Mouse (Mus musculus) thymus, adult 2 months (tissue): ENCODE data around the gene Snx21.

Source experiments
- CTCF ChIP-seq: fragments of 200-500 bp; IDR thresholded peaks from 2 replicates; pipeline ENCODE4 v1.5.1; 2012; ENCODE audit warnings: mild to moderate bottlenecking, control low read depth, low read length, moderate library complexity, borderline replicate concordance; ENCODE audit not compliant: control insufficient read depth, poor library complexity, insufficient read depth; ENCODE audit errors: extremely low read depth
- POLR2A ChIP-seq: fragments of 200-500 bp; IDR thresholded peaks from 2 replicates; pipeline ENCODE4 v1.6.1; 2012; ENCODE audit warnings: mild to moderate bottlenecking, low read length, control low read depth, moderate library complexity; ENCODE audit not compliant: control insufficient read depth, poor library complexity, insufficient read depth; ENCODE audit errors: extremely low read depth

DNA sequence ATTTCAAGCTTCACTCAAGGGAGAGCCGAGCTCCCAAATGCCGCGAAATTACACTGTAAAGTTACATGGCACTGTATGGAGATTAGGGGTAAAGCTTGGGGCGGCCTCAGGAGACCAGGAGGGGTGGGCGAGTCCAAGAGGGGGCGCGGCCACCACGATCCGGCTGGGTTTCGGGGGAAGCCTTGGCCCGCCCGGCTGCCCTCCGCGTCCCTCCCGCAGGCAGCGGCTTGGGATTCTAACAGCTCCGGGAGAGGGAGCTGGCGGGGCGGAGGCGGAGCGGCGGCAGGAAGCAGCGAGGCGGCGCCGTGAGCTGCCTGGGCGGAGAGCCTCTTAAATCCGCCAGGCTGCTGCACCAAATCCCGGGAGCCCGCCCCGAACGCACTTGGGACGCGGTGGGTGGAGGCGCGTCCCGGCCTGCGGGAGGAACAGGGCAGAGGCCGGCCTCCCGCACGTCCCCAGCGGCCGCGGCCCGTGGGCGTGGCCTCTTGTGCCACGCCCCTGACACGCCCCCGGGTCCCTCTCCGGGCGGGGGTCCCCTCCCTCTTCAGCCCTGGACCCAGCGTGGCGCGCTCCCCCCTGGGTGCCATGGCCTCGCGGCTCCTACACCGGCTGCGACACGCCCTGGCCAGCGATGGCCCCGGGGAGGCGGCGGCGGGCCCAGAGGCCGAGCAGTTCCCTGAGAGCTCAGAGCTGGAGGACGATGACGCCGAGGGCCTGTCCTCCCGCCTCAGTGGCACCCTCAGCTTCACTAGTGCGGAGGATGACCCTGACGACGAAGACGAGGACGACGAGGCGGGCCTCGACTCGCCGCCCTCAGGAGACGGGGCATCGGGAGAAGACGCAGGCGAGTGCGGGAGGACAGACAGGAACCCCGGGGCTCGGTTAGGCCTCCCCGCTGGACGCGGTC, at the start of gene Snx21:
- TF ChIP-seq CTCF (no peak; the same call in 1 of the 2 replicates), POLR2A (no peak)
